Mouse (Mus musculus): ENCODE results near the gene Gm20708. TPM values are rescaled to one million over a fixed set of nuclear protein-coding genes. Genes with fewer than 3 reads are reported as not detected.

Gm20708 gene
- polyA plus RNA-seq, 1 experiment from 2014 or later = 0.58 TPM

Other genes starting within 250 kb of the Gm20708 start
- 11.5 and 13.2 TPM in 2 replicates for gene Tnrc6c, start 155.4 kb upstream of the Gm20708 start, polyA plus RNA-seq (2014; fragmentation: Nextera tagmentation; extraction: Ambion mirVana)
- 1.3 and 3.4 TPM in 2 replicates for gene Tmc8, start 27.6 kb upstream of the Gm20708 start, polyA plus RNA-seq (2014; fragmentation: Nextera tagmentation; extraction: Ambion mirVana)
- 22.6 and 27.2 TPM in 2 replicates for gene Tmc6, start 27.5 kb upstream of the Gm20708 start, polyA plus RNA-seq (2014; fragmentation: Nextera tagmentation; extraction: Ambion mirVana)
- not detected in 2 replicates for gene 6030468B19Rik, start 12.0 kb upstream of the Gm20708 start, polyA plus RNA-seq (2014; fragmentation: Nextera tagmentation; extraction: Ambion mirVana)
- 75.1 and 85.7 TPM in 2 replicates for gene Syngr2, start within 50 bp of the Gm20708 start, polyA plus RNA-seq (2014; fragmentation: Nextera tagmentation; extraction: Ambion mirVana)
- gene Afmid, start 16.3 kb downstream of the Gm20708 start, polyA plus RNA-seq (2014; fragmentation: Nextera tagmentation; extraction: Ambion mirVana) = 3.6 and 4.1 TPM in 2 replicates
- 129 and 174 TPM in 2 replicates for gene Tk1, start 16.4 kb downstream of the Gm20708 start, polyA plus RNA-seq (2014; fragmentation: Nextera tagmentation; extraction: Ambion mirVana)
- 350 and 420 TPM in 2 replicates for gene Birc5, start 39.6 kb downstream of the Gm20708 start, polyA plus RNA-seq (2014; fragmentation: Nextera tagmentation; extraction: Ambion mirVana)
- gene Tmem235, start 51.1 kb downstream of the Gm20708 start, polyA plus RNA-seq (2014; fragmentation: Nextera tagmentation; extraction: Ambion mirVana) = not detected in 2 replicates
- 4.3 and 5.1 TPM in 2 replicates for gene Tha1, start 63.8 kb downstream of the Gm20708 start, polyA plus RNA-seq (2014; fragmentation: Nextera tagmentation; extraction: Ambion mirVana)
- 6.7 and 9.6 TPM in 2 replicates for gene Socs3, start 160.4 kb downstream of the Gm20708 start, polyA plus RNA-seq (2014; fragmentation: Nextera tagmentation; extraction: Ambion mirVana)
- gene Pgs1, start 176.6 kb downstream of the Gm20708 start, polyA plus RNA-seq (2014; fragmentation: Nextera tagmentation; extraction: Ambion mirVana) = 30.0 and 37.5 TPM in 2 replicates

All from kidney, embryonic 14.5 days (tissue).